Mouse (Mus musculus) R1 (cell line): ENCODE results near the gene Mlph.
A peak's percentile ranks its signal among the peaks of the same experiment; 100 is the strongest.

Experiments
- DNase-seq: peaks from one replicate; pipeline ENCODE4 v3.0.0-alpha.2; 2018; ENCODE audit warnings: low read depth, low spot score

The Mlph gene

DNA sequence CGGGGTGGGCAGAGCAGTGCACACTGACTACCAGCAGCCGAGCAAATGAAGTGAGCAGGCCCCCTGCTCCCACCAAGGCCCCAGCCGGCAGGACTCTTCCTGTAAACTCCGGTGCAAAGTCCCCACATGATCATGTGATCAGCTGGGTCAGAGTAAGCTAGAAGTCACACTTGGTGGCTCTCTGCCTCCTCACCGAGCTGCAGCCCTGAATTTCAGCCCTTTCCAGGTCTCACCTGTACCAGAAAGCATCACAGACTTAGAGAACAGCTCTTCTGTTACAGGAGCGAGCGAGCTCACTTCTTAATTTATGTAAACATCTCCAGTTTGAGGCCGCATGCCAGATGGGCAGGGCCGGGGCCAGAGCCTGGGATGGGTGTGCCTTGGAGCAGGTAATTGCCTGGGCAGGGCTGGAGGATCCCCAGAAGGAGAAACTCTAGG, 54.5 kb downstream of the Mlph start, which contains the start of gene Rab17:
TSS of gene Rab17 (minus strand) at position 315 of the 438 bp plus-strand sequence.
- DNase-seq, result no peak

DNA sequence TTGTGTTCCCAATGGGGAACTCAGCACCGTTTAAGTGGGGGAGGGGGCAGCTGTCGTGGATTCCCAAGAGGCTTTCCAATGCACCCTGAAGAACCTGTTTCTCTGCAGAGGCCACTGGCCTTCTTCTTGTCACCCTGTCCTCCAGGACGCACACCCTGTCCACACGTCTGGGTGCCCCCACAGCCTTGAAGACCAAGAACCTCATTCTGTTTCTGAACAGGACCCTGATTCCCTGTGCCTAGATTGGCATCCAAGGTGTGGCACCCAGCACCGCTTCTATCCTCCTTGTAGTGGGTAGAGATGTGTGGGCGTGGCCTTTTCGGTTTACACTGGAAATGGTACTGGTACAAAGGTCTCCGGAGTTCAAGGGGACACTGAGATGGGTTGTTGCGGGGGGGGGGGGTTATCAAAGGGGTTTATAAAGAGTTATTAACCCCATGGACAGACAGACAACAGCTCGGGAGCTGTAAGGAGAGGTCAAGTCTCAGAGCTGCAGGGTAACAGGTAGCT, 55.1 kb downstream of the Mlph start:
- no peak for DNase-seq

DNA sequence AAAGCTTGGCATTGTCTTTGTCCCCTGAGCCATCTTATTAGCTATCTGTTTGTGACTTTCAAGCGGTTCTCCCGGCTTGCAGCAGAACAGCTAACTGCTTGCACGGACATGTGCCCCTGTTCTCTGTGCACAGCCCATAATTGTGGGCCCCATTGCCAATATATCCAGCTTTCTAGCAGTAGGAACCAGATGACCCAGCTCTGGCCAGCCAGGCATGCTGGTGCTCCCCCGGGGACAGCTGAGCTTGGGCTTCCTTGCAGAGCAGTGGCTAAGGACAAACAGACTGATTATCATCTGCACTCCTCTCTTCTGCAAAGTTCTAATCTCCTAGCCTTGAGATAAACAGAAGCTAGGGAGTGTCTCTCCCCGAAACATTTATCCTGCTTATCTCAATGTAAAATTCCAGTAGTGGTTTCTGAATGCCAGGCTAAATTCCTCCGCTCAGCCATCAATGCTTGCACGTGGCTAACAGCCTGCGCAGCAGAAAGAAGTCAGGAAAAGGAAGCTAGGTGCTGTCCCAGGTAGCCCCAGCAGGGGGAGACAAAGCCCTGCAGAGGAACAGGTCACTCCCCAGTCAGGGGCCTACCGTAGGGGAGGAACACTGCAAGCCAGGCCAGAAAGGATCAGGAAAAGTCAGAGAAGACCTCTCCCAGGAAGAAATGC, 58.2 kb downstream of the Mlph start:
- peak; percentile 77 for DNase-seq

- DNase-seq, result no peak
Observed at GRCm38 (mm10) chr1:90973574-90973911, 58.7 kb downstream of the Mlph start.

- DNase-seq, result no peak
Observed at GRCm38 (mm10) chr1:90974906-90975649, 60.2 kb downstream of the Mlph start.

DNA sequence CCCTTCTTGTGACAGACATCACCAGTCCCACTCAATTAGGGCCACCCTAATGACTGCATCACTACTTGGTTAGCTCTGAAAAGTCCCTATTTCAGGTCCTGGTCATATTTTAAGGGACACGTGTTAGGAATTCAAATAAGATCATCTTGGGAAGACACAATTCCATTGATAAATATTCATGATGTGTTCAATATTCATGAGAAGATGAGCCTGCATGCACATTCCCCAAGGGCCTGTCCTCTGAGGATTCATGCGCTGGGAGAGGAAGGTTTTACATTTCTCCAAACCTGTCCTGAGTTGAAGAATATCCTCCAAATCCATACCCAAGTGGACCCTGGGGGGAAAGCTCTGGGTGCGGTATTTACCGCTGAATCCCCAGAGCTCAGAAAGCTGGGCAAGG, 61.1 kb downstream of the Mlph start:
- DNase-seq, result no peak

- DNase-seq, result no peak
Observed at GRCm38 (mm10) chr1:90980638-90981330, 65.9 kb downstream of the Mlph start.

- no peak for DNase-seq
Observed at GRCm38 (mm10) chr1:90981346-90981745, 66.5 kb downstream of the Mlph start.

DNA sequence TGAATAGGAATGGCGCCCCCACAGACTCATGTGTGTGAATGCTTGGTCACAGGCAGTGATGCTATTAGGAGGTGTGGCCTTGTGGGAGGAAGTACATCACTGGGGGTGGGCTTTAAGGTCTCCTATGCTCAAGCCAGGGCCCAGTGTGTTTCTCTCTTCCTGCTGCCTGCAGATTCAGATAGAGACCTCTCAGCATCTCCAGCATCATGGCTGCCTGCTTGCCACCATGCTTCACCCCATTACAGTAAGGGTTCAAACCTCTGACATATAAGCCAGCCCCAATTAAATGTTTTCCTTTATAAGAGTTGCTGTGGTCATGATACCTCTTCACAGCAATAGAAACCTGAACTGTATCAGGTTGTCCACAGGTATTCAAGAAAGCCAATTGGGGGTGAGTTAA, 81.0 kb downstream of the Mlph start:
- DNase-seq, result no peak

- no peak for DNase-seq
Observed at GRCm38 (mm10) chr1:90997136-90997535, 82.3 kb downstream of the Mlph start.

GRCm38 (mm10) chr1:90997641-90998040, 82.8 kb downstream of the Mlph start:
- no peak for DNase-seq

GRCm38 (mm10) chr1:90998268-90998890, 83.5 kb downstream of the Mlph start, which contains the start of gene Lrrfip1:
Gene Lrrfip1 (plus strand): TSS chr1:90998737.
- DNase-seq, result no peak

DNA sequence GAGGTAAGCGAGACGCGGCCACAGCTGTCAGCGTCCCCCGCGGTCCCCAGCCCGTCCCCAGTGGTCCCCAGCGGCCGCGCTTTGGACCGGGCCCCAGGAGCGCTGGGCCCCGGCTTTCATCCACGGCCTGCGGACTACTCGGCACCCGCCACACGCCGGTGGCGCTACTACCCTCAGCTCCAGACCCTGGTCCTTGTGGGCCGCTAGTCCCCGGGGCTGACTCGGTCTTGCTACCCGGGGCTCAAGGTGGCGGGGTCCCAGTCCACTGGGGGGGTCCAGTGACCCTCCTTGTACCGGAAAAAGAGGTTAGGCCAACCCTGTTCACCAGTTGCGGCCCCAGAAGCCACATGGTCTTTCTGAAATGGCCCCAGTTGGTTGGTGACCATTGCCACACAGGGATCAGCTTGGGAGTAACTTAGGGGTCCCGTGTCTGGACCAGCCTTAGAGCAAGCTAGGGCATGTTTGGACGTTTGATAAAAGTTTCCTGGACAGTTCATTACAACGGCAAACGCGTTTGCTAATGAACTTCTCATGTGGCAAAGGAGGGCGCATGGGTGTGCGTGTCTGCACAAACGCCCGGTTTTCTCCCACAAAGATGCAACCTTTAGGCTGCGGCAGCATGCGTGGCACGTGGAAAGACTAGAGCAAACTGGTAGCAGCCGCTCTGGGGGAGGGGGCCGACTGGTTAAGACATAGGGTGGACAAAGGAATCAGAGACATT, 84.2 kb downstream of the Mlph start:
- DNase-seq, result peak; percentile 15

DNA sequence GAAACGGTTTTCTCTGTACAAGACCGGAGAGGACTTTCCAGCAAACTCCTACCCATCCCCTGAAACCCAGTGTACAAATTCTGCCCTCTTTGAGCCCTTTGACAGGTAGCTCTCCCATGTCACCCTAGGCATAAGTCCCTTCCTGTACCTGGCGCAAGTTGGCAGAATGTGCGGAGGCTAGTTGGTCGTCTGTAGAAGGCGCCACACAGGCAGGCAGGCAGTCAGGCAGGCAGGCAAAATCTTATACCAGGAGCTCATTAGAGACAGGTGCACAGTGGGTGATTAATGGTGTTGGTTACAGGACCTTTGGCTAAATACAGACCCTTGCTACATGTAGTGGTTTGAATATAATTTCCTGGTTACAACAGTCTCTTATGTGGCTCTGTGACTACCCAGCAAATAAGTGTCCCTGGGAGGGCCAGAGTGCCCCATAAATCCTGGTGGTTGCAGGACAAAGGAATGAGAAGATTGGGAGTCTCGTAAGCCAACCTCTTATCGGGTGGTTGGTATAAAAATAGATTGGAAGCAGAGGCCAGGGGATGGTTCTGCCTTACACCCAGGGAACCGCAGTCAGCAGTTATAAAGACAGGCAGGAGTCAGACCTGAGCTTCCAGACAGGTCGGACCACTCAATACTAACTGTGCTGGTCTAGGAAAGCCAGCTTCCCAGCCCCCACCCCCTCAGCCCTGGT, 85.2 kb downstream of the Mlph start:
- no peak for DNase-seq
